In the genomic region with DNA sequence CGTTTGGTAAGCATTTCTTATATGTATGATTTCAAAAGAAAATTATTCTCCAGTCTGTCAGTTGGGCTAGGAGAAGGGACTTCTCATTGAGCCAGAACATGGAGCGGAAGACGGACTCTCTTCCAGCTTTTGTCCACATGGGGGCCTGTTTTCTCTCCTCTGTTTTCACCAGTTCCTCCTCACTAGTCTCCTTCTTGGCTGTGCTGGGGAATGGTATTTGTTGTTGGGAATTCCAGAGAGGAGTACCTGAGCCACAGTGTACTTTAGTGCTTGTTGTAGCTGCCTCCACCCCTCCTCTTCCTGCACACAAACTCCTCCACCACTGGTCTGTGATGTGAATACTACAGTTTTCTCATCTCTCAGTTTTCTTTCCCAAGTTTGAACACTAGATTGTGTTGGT, we compare ENCODE assay signal across 20 mouse cellular contexts.
DNase-seq lines count a peak whose midpoint lies in the region; ATAC-seq and TF ChIP-seq lines count a peak whose summit lies in the region.
"Had no signal": no experiment of that assay in that cellular context is flagged by ENCODE, and none has a peak within 500 bp of the region (broad histone marks: within the 10 kb centered on the region; RNA-seq: fewer than 3 reads in every experiment).

No protein-coding gene starts in this region.

- DNase-seq in heart, postnatal 25 days (ENCODE audit: low spot score), result no peak
- DNase-seq in liver, postnatal 0 days, result no peak
- DNase-seq in liver, embryonic 11.5 days (ENCODE audit: low spot score), result no peak
- peak; percentile 22 for DNase-seq in brain, adult 2 months (ENCODE audit: low read depth, low spot score)
- DNase-seq in heart, postnatal 0 days (ENCODE audit: low spot score), result peak; percentile 82
- DNase-seq: adrenal gland, adult 2 months; cerebellum, adult 9-11 months; gastrocnemius, postnatal 25 days; kidney, adult 8-10 months; kidney, postnatal 36 days; right cerebral cortex, postnatal 25 days; thymus, adult 2 months had no signal

- 33% methylated on average over 3 of the region's 3 CpGs for WGBS in heart, embryonic 14.5 days
- WGBS in liver, postnatal 0 days (ENCODE audit: insufficient replicate concordance), result 76% methylated on average over 3 of the region's 3 CpGs
- WGBS in liver, embryonic 11.5 days, result 67% methylated on average over 3 of the region's 3 CpGs
- WGBS in heart, postnatal 0 days, result 39% methylated on average over 3 of the region's 3 CpGs
- 80% methylated on average over 3 of the region's 3 CpGs for WGBS in hindbrain, embryonic 12.5 days

- TF ChIP-seq CTCF in liver, postnatal 0 days (IDR thresholded peaks at IDR 0.05; ENCODE audit: low read depth), result 0 out of 2 replicates have a peak, but pooled peaks have one; percentile 18
- TF ChIP-seq CTCF in heart, postnatal 0 days (IDR thresholded peaks at IDR 0.05; ENCODE audit: low read depth), result peak; percentile 41

- no peak for TF ChIP-seq EP300 in liver, postnatal 0 days (IDR thresholded peaks at IDR 0.05; ENCODE audit: low read depth)
- TF ChIP-seq EP300 in heart, postnatal 0 days (IDR thresholded peaks at IDR 0.05; ENCODE audit: low read depth), result no peak

- no peak overlapping the region for H3K9ac ChIP-seq in heart, embryonic 14.5 days (ENCODE audit: low read length)
- H3K9ac ChIP-seq in liver, postnatal 0 days (replicated peaks), result no peak overlapping the region
- no peak overlapping the region for H3K9ac ChIP-seq in liver, embryonic 11.5 days (ENCODE audit: low read depth, low read length)
- no peak overlapping the region for H3K9ac ChIP-seq in heart, postnatal 0 days (replicated peaks; ENCODE audit: low read depth, low read length)
- H3K9ac ChIP-seq in hindbrain, embryonic 12.5 days, result no peak overlapping the region
- H3K9ac ChIP-seq: embryonic facial prominence, embryonic 12.5 days; liver, embryonic 15.5 days; midbrain, embryonic 15.5 days had no signal

- no peak overlapping the region for H3K4me3 ChIP-seq in heart, embryonic 14.5 days (ENCODE audit: control insufficient read depth in 1 of 2, insufficient read depth in 1 of 2, low read depth in 1 of 2, low read length in 2 of 2)
- H3K4me3 ChIP-seq in liver, postnatal 0 days (ENCODE audit: low read depth, low read length), result no peak overlapping the region
- H3K4me3 ChIP-seq in liver, embryonic 11.5 days (ENCODE audit: low read depth, low read length), result no peak overlapping the region
- no peak overlapping the region for H3K4me3 ChIP-seq in heart, postnatal 0 days (ENCODE audit: low read depth, low read length)
- H3K4me3 ChIP-seq in hindbrain, embryonic 12.5 days, result no peak overlapping the region
- H3K4me3 ChIP-seq: embryonic facial prominence, embryonic 12.5 days; erythroblast, embryonic 14.5 days; liver, embryonic 15.5 days; midbrain, embryonic 15.5 days had no signal

- no peak overlapping the region for H3K4me2 ChIP-seq in heart, embryonic 14.5 days (ENCODE audit: low read length)
- no peak overlapping the region for H3K4me2 ChIP-seq in liver, postnatal 0 days (ENCODE audit: low read depth, low read length)
- no peak overlapping the region for H3K4me2 ChIP-seq in liver, embryonic 11.5 days
- H3K4me2 ChIP-seq in heart, postnatal 0 days (ENCODE audit: low read depth, low read length), result no peak overlapping the region
- H3K4me2 ChIP-seq in hindbrain, embryonic 12.5 days (replicated peaks), result no peak overlapping the region
- H3K4me2 ChIP-seq: embryonic facial prominence, embryonic 12.5 days; liver, embryonic 15.5 days; midbrain, embryonic 15.5 days had no signal

- peaks cover 20 to 34% of the 10 kb centered on the region in 2 experiments for H3K4me1 ChIP-seq in heart, embryonic 14.5 days (ENCODE audit: control insufficient read depth in 2 of 2, insufficient read depth in 2 of 2, low read length in 2 of 2)
- no peaks in the 10 kb centered on the region for H3K4me1 ChIP-seq in liver, postnatal 0 days (ENCODE audit: insufficient read depth)
- no peaks in the 10 kb centered on the region for H3K4me1 ChIP-seq in liver, embryonic 11.5 days (replicated peaks; ENCODE audit: control insufficient read depth, insufficient read depth, low read length)
- peaks cover 44% of the 10 kb centered on the region for H3K4me1 ChIP-seq in heart, postnatal 0 days (ENCODE audit: control insufficient read depth, insufficient read depth)
- peaks cover 5% of the 10 kb centered on the region for H3K4me1 ChIP-seq in hindbrain, embryonic 12.5 days
- H3K4me1 ChIP-seq: liver, embryonic 15.5 days had no signal

- peak overlapping the region; percentile 71 to 94 for H3K27ac ChIP-seq in heart, embryonic 14.5 days (replicated peaks in 1 of 2; ENCODE audit: control insufficient read depth in 1 of 2, insufficient read depth in 1 of 2, low read depth in 2 of 2, low read length in 2 of 2)
- H3K27ac ChIP-seq in liver, postnatal 0 days (ENCODE audit: low read depth), result no peak overlapping the region
- H3K27ac ChIP-seq in liver, embryonic 11.5 days (ENCODE audit: low read depth, low read length), result no peak overlapping the region
- H3K27ac ChIP-seq in heart, postnatal 0 days (ENCODE audit: low read depth), result peak overlapping the region; percentile 97
- no peak overlapping the region for H3K27ac ChIP-seq in hindbrain, embryonic 12.5 days
- H3K27ac ChIP-seq: embryonic facial prominence, embryonic 12.5 days; liver, embryonic 15.5 days; midbrain, embryonic 15.5 days had no signal

- ATAC-seq in heart, embryonic 14.5 days (ENCODE audit: insufficient number of reproducible peaks, insufficient read depth, low FRiP score, low read depth), result no peak
- no peak for ATAC-seq in liver, postnatal 0 days
- no peak for ATAC-seq in liver, embryonic 11.5 days (replicated peaks; ENCODE audit: low FRiP score)
- no peak for ATAC-seq in heart, postnatal 0 days (ENCODE audit: insufficient read depth, low read depth)
- no peak for ATAC-seq in megakaryocyte, adult 5-6 weeks (ENCODE audit: poor library complexity, severe bottlenecking)
- ATAC-seq in hindbrain, embryonic 12.5 days (ENCODE audit: low FRiP score), result no peak
- ATAC-seq: forebrain, embryonic 14.5 days; midbrain, embryonic 15.5 days had no signal

- 0 out of 2 replicates have a peak, but pooled peaks cover 11% of the 10 kb centered on the region for H3K36me3 ChIP-seq in heart, embryonic 14.5 days (ENCODE audit: control insufficient read depth, insufficient read depth, low read length)
- peaks cover 7% of the 10 kb centered on the region; the same call in 1 of the 2 replicates for H3K36me3 ChIP-seq in liver, postnatal 0 days (replicated peaks; ENCODE audit: insufficient read depth, low read length)
- no peaks in the 10 kb centered on the region; the same call in 1 of the 2 replicates for H3K36me3 ChIP-seq in liver, embryonic 11.5 days (ENCODE audit: control insufficient read depth, insufficient read depth, low read length)
- H3K36me3 ChIP-seq in heart, postnatal 0 days (replicated peaks; ENCODE audit: control insufficient read depth, insufficient read depth, low read length), result 0 out of 2 replicates have a peak, but pooled peaks cover 4% of the 10 kb centered on the region
- H3K36me3 ChIP-seq in hindbrain, embryonic 12.5 days, result peaks cover 15% of the 10 kb centered on the region; the same call in 1 of the 2 replicates
- H3K36me3 ChIP-seq: liver, embryonic 15.5 days had no signal

- intact Hi-C loops in heart, postnatal 25 days (cut with DNase I), result loop anchor here (5.0 kb wide), 1 partner anchor 35 kb away; no protein-coding TSS in a partner anchor

- H3K27me3 ChIP-seq in heart, embryonic 14.5 days (ENCODE audit: control insufficient read depth, insufficient read depth, low read length), result no peaks in the 10 kb centered on the region
- no peaks in the 10 kb centered on the region for H3K27me3 ChIP-seq in liver, postnatal 0 days (ENCODE audit: insufficient read depth, low read length)
- no peaks in the 10 kb centered on the region for H3K27me3 ChIP-seq in liver, embryonic 11.5 days (replicated peaks; ENCODE audit: control insufficient read depth, insufficient read depth, low read length)
- no peaks in the 10 kb centered on the region for H3K27me3 ChIP-seq in heart, postnatal 0 days (ENCODE audit: control insufficient read depth, insufficient read depth, low read length)
- H3K27me3 ChIP-seq in hindbrain, embryonic 12.5 days, result no peaks in the 10 kb centered on the region
- H3K27me3 ChIP-seq: embryonic facial prominence, embryonic 12.5 days; liver, embryonic 15.5 days; midbrain, embryonic 15.5 days had no signal

- H3K9me3 ChIP-seq in heart, embryonic 14.5 days (ENCODE audit: control insufficient read depth, low read length), result no peaks in the 10 kb centered on the region
- no peaks in the 10 kb centered on the region for H3K9me3 ChIP-seq in liver, postnatal 0 days (ENCODE audit: low read length)
- no peaks in the 10 kb centered on the region for H3K9me3 ChIP-seq in liver, embryonic 11.5 days (ENCODE audit: control insufficient read depth, low read length)
- no peaks in the 10 kb centered on the region for H3K9me3 ChIP-seq in heart, postnatal 0 days (replicated peaks; ENCODE audit: control insufficient read depth, low read length)
- no peaks in the 10 kb centered on the region for H3K9me3 ChIP-seq in hindbrain, embryonic 12.5 days (replicated peaks)
- H3K9me3 ChIP-seq: embryonic facial prominence, embryonic 12.5 days; liver, embryonic 15.5 days; midbrain, embryonic 15.5 days had no signal

Comparison
In these comparisons a context has a peak if more than half of its experiments do, and no peak if none do; other contexts are left out.
1. DNase-seq: peak in brain, adult 2 months (single experiment) and heart, postnatal 0 days (single experiment); none in heart, postnatal 25 days (single experiment), liver, postnatal 0 days (single experiment) and liver, embryonic 11.5 days (single experiment).
2. H3K27ac ChIP-seq: peak in heart, embryonic 14.5 days (2 of 2) and heart, postnatal 0 days (single experiment); none in liver, postnatal 0 days (single experiment), liver, embryonic 11.5 days (single experiment) and hindbrain, embryonic 12.5 days (single experiment).